Mouse (Mus musculus): Measurements from ENCODE around the gene Prdm9. TPM values are rescaled to one million over a fixed set of nuclear protein-coding genes. Genes with fewer than 3 reads are reported as not detected.
A peak's percentile ranks its signal among the peaks of the same experiment; 100 is the strongest.

Gene Prdm9
- polyA plus RNA-seq, 1 experiment from 2014 or later: 1.6 TPM

- Histone ChIP-seq H3K27ac (ENCODE audit: poor library complexity, severe bottlenecking) (peak within 1 kb of the TSS; percentile 80), H3K4me2 (peak within 1 kb of the TSS; percentile 88), H3K4me1 (replicated peaks) (peaks cover 7% of the 10 kb centered on the region), H3K27me3 (replicated peaks) (no peaks in the 10 kb centered on the region), H3K9ac (peak within 1 kb of the TSS; percentile 92), H3K4me3 (peak within 1 kb of the TSS; percentile 79), H3K36me3 (peaks cover 23% of the 10 kb centered on the region), H3K9me3 (replicated peaks) (no peaks in the 10 kb centered on the region)
- WGBS: under 1% methylated on average over 55 of the region's 55 CpGs
- ATAC-seq (ENCODE audit: insufficient number of reproducible peaks, low FRiP score): peak; percentile 100
Measured at GRCm38 (mm10) chr17:15526986-15527810, 37.0 kb downstream of the Prdm9 start, which contains the start of gene Pdcd2. Gene Pdcd2 (minus strand): TSS chr17:15527301.

GRCm38 (mm10) chr17:15526304-15526703 is 37.9 kb downstream of the Prdm9 start:
- no peak for ATAC-seq (ENCODE audit: insufficient number of reproducible peaks, low FRiP score)
- Histone ChIP-seq H3K4me3 (peak overlapping the region; percentile 79), H3K4me1 (replicated peaks) (peaks cover 7% of the 10 kb centered on the region), H3K9me3 (replicated peaks) (no peaks in the 10 kb centered on the region), H3K9ac (peak overlapping the region; percentile 92), H3K4me2 (peak overlapping the region; percentile 88), H3K27me3 (replicated peaks) (no peaks in the 10 kb centered on the region), H3K27ac (ENCODE audit: poor library complexity, severe bottlenecking) (no peak overlapping the region), H3K36me3 (peaks cover 31% of the 10 kb centered on the region)
- WGBS: 12% methylated on average over 10 of the region's 10 CpGs

- Histone ChIP-seq H3K27ac (ENCODE audit: poor library complexity, severe bottlenecking) (no peak overlapping the region), H3K9ac (no peak overlapping the region), H3K27me3 (replicated peaks) (no peaks in the 10 kb centered on the region), H3K4me2 (no peak overlapping the region), H3K4me1 (replicated peaks) (0 out of 2 replicates have a peak, but pooled peaks cover 3% of the 10 kb centered on the region), H3K9me3 (replicated peaks) (no peaks in the 10 kb centered on the region), H3K36me3 (peaks cover 83% of the 10 kb centered on the region), H3K4me3 (no peak overlapping the region)
- WGBS: 97% methylated on average over 1 of the region's 1 CpGs
- ATAC-seq (ENCODE audit: insufficient number of reproducible peaks, low FRiP score): no peak
Measured at GRCm38 (mm10) chr17:15518766-15519165, 45.4 kb downstream of the Prdm9 start.

GRCm38 (mm10) chr17:15518186-15518585 is 46.0 kb downstream of the Prdm9 start:
- H3K9me3 ChIP-seq (replicated peaks): no peaks in the 10 kb centered on the region
- no peak overlapping the region for H3K9ac ChIP-seq
- WGBS: 88% methylated on average over 5 of the region's 5 CpGs
- H3K4me1 ChIP-seq (replicated peaks): 0 out of 2 replicates have a peak, but pooled peaks cover 3% of the 10 kb centered on the region
- peaks cover 86% of the 10 kb centered on the region for H3K36me3 ChIP-seq
- no peak for ATAC-seq (ENCODE audit: insufficient number of reproducible peaks, low FRiP score)
- no peak overlapping the region for H3K27ac ChIP-seq (ENCODE audit: poor library complexity, severe bottlenecking)
- H3K4me2 ChIP-seq: no peak overlapping the region
- H3K4me3 ChIP-seq: no peak overlapping the region
- H3K27me3 ChIP-seq (replicated peaks): no peaks in the 10 kb centered on the region

- Histone ChIP-seq H3K4me2 (no peak overlapping the region), H3K27ac (ENCODE audit: poor library complexity, severe bottlenecking) (no peak overlapping the region), H3K9ac (no peak overlapping the region), H3K36me3 (peaks cover 84% of the 10 kb centered on the region), H3K4me1 (replicated peaks) (0 out of 2 replicates have a peak, but pooled peaks cover 3% of the 10 kb centered on the region), H3K27me3 (replicated peaks) (no peaks in the 10 kb centered on the region), H3K9me3 (replicated peaks) (no peaks in the 10 kb centered on the region), H3K4me3 (no peak overlapping the region)
- no peak for ATAC-seq (ENCODE audit: insufficient number of reproducible peaks, low FRiP score)
- WGBS: 42% methylated on average over 5 of the region's 5 CpGs
Measured at GRCm38 (mm10) chr17:15517776-15518175, 46.4 kb downstream of the Prdm9 start.

GRCm38 (mm10) chr17:15510694-15511093 is 53.5 kb downstream of the Prdm9 start:
- peaks cover 3% of the 10 kb centered on the region for H3K9me3 ChIP-seq (replicated peaks)
- H3K4me1 ChIP-seq (replicated peaks): no peaks in the 10 kb centered on the region
- H3K4me2 ChIP-seq: no peak overlapping the region
- peaks cover 91% of the 10 kb centered on the region for H3K36me3 ChIP-seq
- 87% methylated on average over 2 of the region's 2 CpGs for WGBS
- no peak overlapping the region for H3K27ac ChIP-seq (ENCODE audit: poor library complexity, severe bottlenecking)
- no peaks in the 10 kb centered on the region for H3K27me3 ChIP-seq (replicated peaks)
- ATAC-seq (ENCODE audit: insufficient number of reproducible peaks, low FRiP score): no peak
- H3K4me3 ChIP-seq: no peak overlapping the region
- H3K9ac ChIP-seq: no peak overlapping the region

GRCm38 (mm10) chr17:15499656-15500394 is 64.3 kb downstream of the Prdm9 start, which contains the start of the genes Psmb1 and Tbp:
Gene Psmb1 (minus strand): TSS chr17:15499751.
Gene Tbp (plus strand): TSS chr17:15499888.
- ATAC-seq (ENCODE audit: insufficient number of reproducible peaks, low FRiP score): peak; percentile 91
- Histone ChIP-seq H3K9me3 (replicated peaks) (no peaks in the 10 kb centered on the region), H3K27me3 (replicated peaks) (no peaks in the 10 kb centered on the region), H3K27ac (ENCODE audit: poor library complexity, severe bottlenecking) (peak within 1 kb of the TSS; percentile 82), H3K4me2 (peak within 1 kb of the TSS; percentile 98), H3K9ac (peak within 1 kb of the TSS; percentile 99), H3K4me1 (replicated peaks) (peaks cover 17% of the 10 kb centered on the region), H3K4me3 (peak within 1 kb of the TSS; percentile 100), H3K36me3 (peaks cover 22% of the 10 kb centered on the region)
- WGBS: under 1% methylated on average over 63 of the region's 63 CpGs

- peak overlapping the region; percentile 68 for H3K4me3 ChIP-seq
- H3K4me2 ChIP-seq: peak overlapping the region; percentile 98
- H3K27me3 ChIP-seq (replicated peaks): no peaks in the 10 kb centered on the region
- WGBS: 38% methylated on average over 7 of the region's 7 CpGs
- H3K4me1 ChIP-seq (replicated peaks): peaks cover 17% of the 10 kb centered on the region
- no peak for ATAC-seq (ENCODE audit: insufficient number of reproducible peaks, low FRiP score)
- peaks cover 22% of the 10 kb centered on the region for H3K36me3 ChIP-seq
- H3K9me3 ChIP-seq (replicated peaks): no peaks in the 10 kb centered on the region
- no peak overlapping the region for H3K27ac ChIP-seq (ENCODE audit: poor library complexity, severe bottlenecking)
- peak overlapping the region; percentile 82; the same call in 1 of the 2 replicates for H3K9ac ChIP-seq
Measured at GRCm38 (mm10) chr17:15498753-15499113, 65.4 kb downstream of the Prdm9 start.

- peaks cover 17% of the 10 kb centered on the region for H3K4me1 ChIP-seq (replicated peaks)
- H3K27ac ChIP-seq (ENCODE audit: poor library complexity, severe bottlenecking): peak overlapping the region; percentile 86
- H3K9ac ChIP-seq: peak overlapping the region; percentile 82
- under 1% methylated on average over 50 of the region's 50 CpGs for WGBS
- H3K9me3 ChIP-seq (replicated peaks): no peaks in the 10 kb centered on the region
- peak overlapping the region; percentile 68 for H3K4me3 ChIP-seq
- ATAC-seq (ENCODE audit: insufficient number of reproducible peaks, low FRiP score): peak; percentile 95
- peaks cover 25% of the 10 kb centered on the region for H3K36me3 ChIP-seq
- peak overlapping the region; percentile 98 for H3K4me2 ChIP-seq
- no peaks in the 10 kb centered on the region for H3K27me3 ChIP-seq (replicated peaks)
Measured at GRCm38 (mm10) chr17:15497882-15498752, 66.0 kb downstream of the Prdm9 start.
